Mouse (Mus musculus) spleen, embryonic (tissue): ENCODE measurements around the gene Clic6.

Source experiments
- CTCF ChIA-PET: fragments of 350-600 bp; sonication (Branson Sonifier 250); formaldehyde crosslinking; loops from one replicate; lab custom pipeline; 2022; lab: Charles Lee

Clic6 gene

GRCm38 (mm10) chr16:92523351-92523750, 37.8 kb downstream of the Clic6 start:
- CTCF ChIA-PET: no interaction called here

- CTCF ChIA-PET: no interaction called here
These were observed 39.1 kb downstream of the Clic6 start for GRCm38 (mm10) chr16:92524651-92525050.

- CTCF ChIA-PET: no interaction called here
These were observed 40.4 kb downstream of the Clic6 start for GRCm38 (mm10) chr16:92525919-92526318.

- CTCF ChIA-PET: no interaction called here
These were observed 49.7 kb downstream of the Clic6 start for GRCm38 (mm10) chr16:92535258-92535657.

GRCm38 (mm10) chr16:92538356-92538755, 52.8 kb downstream of the Clic6 start:
- CTCF ChIA-PET: no interaction called here

GRCm38 (mm10) chr16:92544264-92544663, 58.7 kb downstream of the Clic6 start:
- CTCF ChIA-PET: no interaction called here

- CTCF ChIA-PET: no interaction called here
These were observed 63.1 kb downstream of the Clic6 start for GRCm38 (mm10) chr16:92548651-92549050.

- CTCF ChIA-PET: interaction anchor here (0.8 kb wide), 1 partner anchor 239 kb away, joined by 4 read pairs; no protein-coding TSS in a partner anchor
These were observed 66.0 kb downstream of the Clic6 start for GRCm38 (mm10) chr16:92551266-92552105.

- CTCF ChIA-PET: interaction anchor here (0.6 to 0.8 kb wide), 2 partner anchors 91 to 240 kb away, joined by 3 to 4 read pairs; no protein-coding TSS in a partner anchor
These were observed 66.5 kb downstream of the Clic6 start for GRCm38 (mm10) chr16:92552106-92552382.

GRCm38 (mm10) chr16:92552858-92553257, 67.3 kb downstream of the Clic6 start:
- CTCF ChIA-PET: no interaction called here

- CTCF ChIA-PET: no interaction called here
These were observed 69.5 kb downstream of the Clic6 start for GRCm38 (mm10) chr16:92555051-92555450.

- CTCF ChIA-PET: interaction anchor here (0.5 to 1.0 kb wide), 2 partner anchors 10 to 991 kb away, joined by 3 read pairs; no protein-coding TSS in a partner anchor
These were observed 79.8 kb downstream of the Clic6 start for GRCm38 (mm10) chr16:92565291-92565690.

GRCm38 (mm10) chr16:92565708-92566107, 80.2 kb downstream of the Clic6 start:
- CTCF ChIA-PET: interaction anchor here (0.5 to 1.0 kb wide), 2 partner anchors 10 to 990 kb away, joined by 3 read pairs; no protein-coding TSS in a partner anchor

GRCm38 (mm10) chr16:92566146-92566545, 80.6 kb downstream of the Clic6 start:
- CTCF ChIA-PET: interaction anchor here (1.0 kb wide), 1 partner anchor 9 kb away, joined by 3 read pairs; no protein-coding TSS in a partner anchor

- CTCF ChIA-PET: no interaction called here
These were observed 85.7 kb downstream of the Clic6 start for GRCm38 (mm10) chr16:92571246-92571645.

- CTCF ChIA-PET: no interaction called here
These were observed 87.7 kb downstream of the Clic6 start for GRCm38 (mm10) chr16:92573193-92573592.

GRCm38 (mm10) chr16:92575792-92576191, 90.3 kb downstream of the Clic6 start:
- CTCF ChIA-PET: interaction anchor here (0.6 to 0.8 kb wide), 2 partner anchors 10 to 129 kb away, joined by 3 read pairs; no protein-coding TSS in a partner anchor

GRCm38 (mm10) chr16:92577381-92577780, 91.8 kb downstream of the Clic6 start:
- CTCF ChIA-PET: no interaction called here

GRCm38 (mm10) chr16:92578915-92579653, 93.5 kb downstream of the Clic6 start:
- CTCF ChIA-PET: no interaction called here

GRCm38 (mm10) chr16:92580981-92581380, 95.4 kb downstream of the Clic6 start:
- CTCF ChIA-PET: no interaction called here

- CTCF ChIA-PET: no interaction called here
These were observed 96.2 kb downstream of the Clic6 start for GRCm38 (mm10) chr16:92581767-92582166.

- CTCF ChIA-PET: no interaction called here
These were observed 102.3 kb downstream of the Clic6 start for GRCm38 (mm10) chr16:92587836-92588235.
